Mouse (Mus musculus): ENCODE data around the gene Olfr750. TPM values are rescaled to one million over a fixed set of nuclear protein-coding genes. Genes with fewer than 3 reads are reported as not detected.

The Olfr750 gene
- total and polyA plus RNA-seq, 3 experiments = not detected

- H3K9me3 ChIP-seq (replicated peaks; ENCODE audit: low read length) = no peaks in the 10 kb centered on the region
- H3K79me2 ChIP-seq (replicated peaks; ENCODE audit: control insufficient read depth, extremely low read depth, insufficient read depth, poor library complexity, severe bottlenecking) = no peaks in the 10 kb centered on the region
- H3K4me3 ChIP-seq (replicated peaks in 1 of 3; ENCODE audit: low read depth in 2 of 3, low read length in 2 of 3, poor library complexity in 1 of 3) = peak overlapping the region; percentile 66 to 94 (median 90)
- peak; percentile 91 for DNase-seq (ENCODE audit: extremely low read depth)
- peaks cover 3 to 29% of the 10 kb centered on the region in 2 experiments; a peak in 3 of 4 replicates for H3K4me1 ChIP-seq (ENCODE audit: control insufficient read depth in 1 of 2, insufficient read depth in 2 of 2)
- H3K4me2 ChIP-seq (ENCODE audit: insufficient read depth, low read depth, poor library complexity, severe bottlenecking) = peak overlapping the region; percentile 67; the same call in 1 of the 2 replicates
- TF ChIP-seq RAD21 (IDR thresholded peaks at IDR 0.05; ENCODE audit: low read depth, low read length) (no peak), MAZ (IDR thresholded peaks at IDR 0.05; ENCODE audit: low read depth, low read length) (0 out of 2 replicates have a peak, but pooled peaks have one; percentile 56), HCFC1 (IDR thresholded peaks at IDR 0.05; ENCODE audit: low read depth, low read length) (peak; percentile 26; the same call in 1 of the 2 replicates), MYC (IDR thresholded peaks at IDR 0.05; ENCODE audit: low read depth, low read length) (peak; percentile 68; the same call in 1 of the 2 replicates), USF2 (conservative IDR thresholded peaks at IDR 0.05; ENCODE audit: low read depth, low read length) (no peak), IRF4 (IDR thresholded peaks at IDR 0.05; ENCODE audit: low read depth, low read length) (peak; percentile 71), TCF12 (IDR thresholded peaks at IDR 0.05; ENCODE audit: low read depth, low read length) (no peak), MEF2A (IDR thresholded peaks at IDR 0.05; ENCODE audit: borderline replicate concordance, low read depth, low read length) (no peak), TBP (conservative IDR thresholded peaks at IDR 0.05; ENCODE audit: low read depth, low read length) (peak; percentile 100), ZNF384 (IDR thresholded peaks at IDR 0.05; ENCODE audit: low read depth, low read length) (no peak), UBTF (IDR thresholded peaks at IDR 0.05; ENCODE audit: low read depth, low read length) (no peak), ZC3H11A (IDR thresholded peaks at IDR 0.05; ENCODE audit: low read depth, low read length) (no peak), MXI1 (IDR thresholded peaks at IDR 0.05; ENCODE audit: low read depth, low read length) (peak; percentile 39; the same call in 1 of the 2 replicates), USF1 (IDR thresholded peaks at IDR 0.05; ENCODE audit: low read depth, low read length) (no peak), BHLHE40 (IDR thresholded peaks at IDR 0.05; ENCODE audit: low read depth, low read length) (no peak), EP300 (IDR thresholded peaks at IDR 0.05; ENCODE audit: low read length) (no peak), GABPA (IDR thresholded peaks at IDR 0.05; ENCODE audit: insufficient replicate concordance, low read depth, low read length) (no peak), ZKSCAN1 (IDR thresholded peaks at IDR 0.05; ENCODE audit: borderline replicate concordance, low read depth, low read length) (no peak), POLR2A (IDR thresholded peaks at IDR 0.05; ENCODE audit: low read depth, low read length) (no peak), ZMIZ1 (IDR thresholded peaks at IDR 0.05; ENCODE audit: low read depth, low read length) (no peak), CHD2 (IDR thresholded peaks at IDR 0.05; ENCODE audit: low read length) (no peak), JUN (IDR thresholded peaks at IDR 0.05; ENCODE audit: insufficient read depth, low read depth, low read length) (no peak), SMC3 (IDR thresholded peaks at IDR 0.05; ENCODE audit: low read depth, low read length) (no peak), E2F4 (IDR thresholded peaks at IDR 0.05; ENCODE audit: insufficient replicate concordance, low read depth, low read length) (0 out of 2 replicates have a peak, but pooled peaks have one; percentile 85), MAX (IDR thresholded peaks at IDR 0.05; ENCODE audit: low read length) (no peak), PAX5 (IDR thresholded peaks at IDR 0.05; ENCODE audit: low read length) (no peak), NELFE (IDR thresholded peaks at IDR 0.05; ENCODE audit: low read depth, low read length) (0 out of 2 replicates have a peak, but pooled peaks have one; percentile 11), NRF1 (IDR thresholded peaks at IDR 0.05; ENCODE audit: low read depth, low read length) (peak; percentile 55; the same call in 1 of the 2 replicates), POLR2AphosphoS2 (IDR thresholded peaks at IDR 0.05; ENCODE audit: low read depth, low read length) (no peak), KAT2A (IDR thresholded peaks at IDR 0.05; ENCODE audit: insufficient replicate concordance, low read length) (peak; percentile 80; the same call in 1 of the 2 replicates), SIN3A (IDR thresholded peaks at IDR 0.05; ENCODE audit: low read length) (peak; percentile 96; the same call in 1 of the 2 replicates), ETS1 (conservative IDR thresholded peaks at IDR 0.05; ENCODE audit: low read depth, low read length) (no peak), CHD1 (IDR thresholded peaks at IDR 0.05; ENCODE audit: low read depth, low read length) (peak; percentile 92), ELF1 (IDR thresholded peaks at IDR 0.05; ENCODE audit: low read depth, low read length) (peak; percentile 97), RCOR1 (conservative IDR thresholded peaks at IDR 0.05; ENCODE audit: low read depth, low read length) (no peak), CTCF (conservative IDR thresholded peaks at IDR 0.05 in 1 of 2, IDR thresholded peaks at IDR 0.05 in 1 of 2; ENCODE audit: low read depth in 2 of 2, low read length in 2 of 2) (no peak; a peak in 1 of 4 replicates), JUND (conservative IDR thresholded peaks at IDR 0.05; ENCODE audit: low read depth, low read length) (no peak), MAFK (IDR thresholded peaks at IDR 0.05; ENCODE audit: insufficient replicate concordance, low read length) (peak; percentile 96)
- peak overlapping the region; percentile 77 for H3K9ac ChIP-seq (ENCODE audit: insufficient read depth, low read depth)
- in situ Hi-C loops (cut with MboI; ENCODE audit: low pct_ligation_motif_present, low pct_unique_long_range_greater_than_20kb, low sequenced_read_pairs) (loop anchor here (10.0 kb wide), 1 partner anchor 65 kb away; no protein-coding TSS in a partner anchor), dilution Hi-C loops (cut with MboI; ENCODE audit: extremely low pct_ligation_motif_present, extremely low pct_unique_long_range_greater_than_20kb, low sequenced_read_pairs) (no loop called here)
- no peaks in the 10 kb centered on the region for H3K27me3 ChIP-seq (replicated peaks)
- no peaks in the 10 kb centered on the region for H3K36me3 ChIP-seq (replicated peaks in 1 of 2; ENCODE audit: control insufficient read depth in 1 of 2, insufficient read depth in 1 of 2, low read length in 1 of 2)
- peak overlapping the region; percentile 88 for H3K27ac ChIP-seq (ENCODE audit: insufficient read depth, low read depth)
Observed at GRCm38 (mm10) chr14:51090077-51090781, 16.0 kb upstream of the Olfr750 start.
